Mouse (Mus musculus) heart, postnatal 0 days (tissue): ENCODE results near the gene Tmem242. TPM values are rescaled to one million over a fixed set of nuclear protein-coding genes. Genes with fewer than 3 reads are reported as not detected.

Experiments used
- ATAC-seq: fragments of 200-750 bp; cut with Nextera tagmentation; 2 replicates; pipeline ENCODE4 v1.8.0; 2017; ENCODE audit warnings: low read depth, moderate number of reproducible peaks, moderate library complexity; ENCODE audit not compliant: insufficient read depth
- DNase-seq: peaks from one replicate; pipeline ENCODE4 v3.0.0-alpha.2; 2016; ENCODE audit warnings: low spot score
- H3K27ac ChIP-seq: fragments of 300-500 bp; sonication (generic); 2 replicates; pipeline ENCODE4 v1.5.1; 2014; ENCODE audit warnings: low read depth, mild to moderate bottlenecking
- H3K27me3 ChIP-seq: fragments of 300-500 bp; sonication (generic); 2 replicates; pipeline ENCODE4 v1.6.1; 2014; ENCODE audit warnings: low read length, mixed read lengths; ENCODE audit not compliant: control insufficient read depth, insufficient read depth
- H3K36me3 ChIP-seq: fragments of 300-500 bp; sonication (generic); replicated peaks from 2 replicates; pipeline ENCODE4 v1.6.1; 2014; ENCODE audit warnings: low read length, mixed read lengths; ENCODE audit not compliant: control insufficient read depth, insufficient read depth
- H3K4me1 ChIP-seq: fragments of 300-500 bp; sonication (generic); 2 replicates; pipeline ENCODE4 v1.6.1; 2014; ENCODE audit warnings: antibody characterized with exemption; ENCODE audit not compliant: control insufficient read depth, insufficient read depth
- H3K4me2 ChIP-seq: fragments of 300-500 bp; sonication (generic); 2 replicates; pipeline ENCODE4 v1.6.1; 2014; ENCODE audit warnings: low read depth, mild to moderate bottlenecking, low read length, moderate library complexity
- H3K4me3 ChIP-seq: fragments of 300-500 bp; sonication (generic); 2 replicates; pipeline ENCODE4 v1.5.1; 2014; ENCODE audit warnings: low read depth, low read length
- H3K9ac ChIP-seq: fragments of 300-500 bp; sonication (generic); replicated peaks from 2 replicates; pipeline ENCODE4 v1.6.1; 2014; ENCODE audit warnings: low read depth, low read length, mixed read lengths
- H3K9me3 ChIP-seq: fragments of 300-500 bp; sonication (generic); replicated peaks from 2 replicates; pipeline ENCODE4 v1.6.1; 2016; ENCODE audit warnings: low read length; ENCODE audit not compliant: control insufficient read depth
- CTCF ChIP-seq: IDR thresholded peaks from 2 replicates; pipeline ENCODE4 v1.5.1; 2016; ENCODE audit warnings: antibody characterized with exemption, control low read depth, low read depth
- EP300 ChIP-seq: IDR thresholded peaks from 2 replicates; pipeline ENCODE4 v1.6.1; 2016; ENCODE audit warnings: antibody characterized with exemption, low read depth
- WGBS: fragments of 180-500 bp; shearing (Covaris S2); extraction: QIAGEN DNeasy Blood & Tissue Kit; methylation state at CpG from one replicate; pipeline ENCODE4 v1.1.7; 2014; 5-methylcytosine and 5-hydroxymethylcytosine counted together
- microRNA-seq: library from miRNA; unstranded; fragments of <30 nt; microRNA quantifications from one replicate; pipeline ENCODE4, GENCODE M21; 2016
- polyA plus RNA-seq: library from polyadenylated mRNA; unstranded; fragments of >200 nt; fragmentation: Nextera tagmentation; extraction: Ambion mirVana; gene quantifications from 2 replicates; pipeline ENCODE4 v1.2.1, GENCODE M21; 2015
- total RNA-seq: library from RNA; depleted of rRNA; stranded (reverse); fragments of >200 nt; gene quantifications from 2 replicates; pipeline ENCODE4 v1.2.3, GENCODE M21; 2014; ENCODE audit warnings: low replicate concordance; rRNA removed

Tmem242 gene
- total and polyA plus RNA-seq, 2 experiments from 2014 or later = 81.7 to 150 TPM

DNA sequence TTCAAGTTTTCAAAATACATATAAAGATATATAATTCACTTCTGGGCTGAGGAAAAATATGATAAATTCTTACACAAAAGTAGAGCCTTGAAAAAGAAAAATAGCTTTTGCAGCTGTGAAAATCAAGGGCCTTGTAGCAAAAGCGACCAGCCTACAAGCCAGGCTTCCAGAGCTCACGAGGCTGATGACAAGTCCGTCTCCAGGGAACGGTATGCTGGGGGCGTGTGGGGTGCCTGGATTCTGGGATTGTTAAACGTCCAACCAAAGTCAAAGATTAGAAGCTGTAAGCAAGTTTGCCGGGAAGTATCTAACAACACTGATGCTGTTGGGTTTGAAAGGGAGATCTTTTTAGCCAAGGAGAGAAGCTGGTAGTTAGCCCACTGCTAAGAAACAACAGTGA, 68.5 kb downstream of the Tmem242 start:
- DNase-seq (peak; percentile 29), ATAC-seq (peak; percentile 63; the same call in 1 of the 2 replicates)

DNA sequence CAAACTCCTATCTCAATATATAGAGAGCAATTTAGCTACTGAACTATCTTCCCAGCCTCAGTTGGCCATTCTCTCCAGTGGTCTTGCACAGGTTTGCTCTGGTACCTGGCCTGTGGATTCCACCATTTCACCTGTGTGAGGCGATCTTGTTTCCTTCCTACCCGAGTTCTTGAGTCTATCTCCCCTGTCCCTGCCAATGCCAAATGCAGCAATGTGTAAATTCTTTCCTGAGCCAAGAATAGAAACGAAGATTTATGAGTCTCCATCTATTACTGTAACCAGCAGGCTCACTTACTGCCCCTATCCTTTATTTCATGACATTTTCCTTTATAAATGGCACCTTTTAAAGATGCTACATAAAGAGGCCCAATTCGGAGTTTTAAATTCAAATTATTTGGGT, 69.0 kb downstream of the Tmem242 start:
- no peak for TF ChIP-seq EP300
- TF ChIP-seq CTCF = no peak
- H3K9me3 ChIP-seq = no peaks in the 10 kb centered on the region
- H3K27ac ChIP-seq = no peak overlapping the region
- ATAC-seq = peak; percentile 55; the same call in 1 of the 2 replicates
- no peaks in the 10 kb centered on the region for H3K36me3 ChIP-seq
- no peak overlapping the region for H3K9ac ChIP-seq
- no peak overlapping the region for H3K4me3 ChIP-seq
- WGBS = 19% methylated on average over 4 of the region's 4 CpGs
- DNase-seq = no peak
- no peak overlapping the region for H3K4me2 ChIP-seq
- no peaks in the 10 kb centered on the region for H3K27me3 ChIP-seq
- H3K4me1 ChIP-seq = peaks cover 16% of the 10 kb centered on the region

More for the DNA sequence above, 68.5 kb downstream of the Tmem242 start:
- Histone ChIP-seq H3K4me1 (peaks cover 16% of the 10 kb centered on the region), H3K4me3 (no peak overlapping the region), H3K9ac (no peak overlapping the region), H3K27ac (0 out of 2 replicates have a peak overlapping the region, but pooled peaks have one; percentile 30), H3K4me2 (no peak overlapping the region), H3K36me3 (no peaks in the 10 kb centered on the region), H3K27me3 (no peaks in the 10 kb centered on the region), H3K9me3 (no peaks in the 10 kb centered on the region)
- 14% methylated on average over 7 of the region's 7 CpGs for WGBS
- TF ChIP-seq CTCF = no peak
- TF ChIP-seq EP300 = no peak

DNA sequence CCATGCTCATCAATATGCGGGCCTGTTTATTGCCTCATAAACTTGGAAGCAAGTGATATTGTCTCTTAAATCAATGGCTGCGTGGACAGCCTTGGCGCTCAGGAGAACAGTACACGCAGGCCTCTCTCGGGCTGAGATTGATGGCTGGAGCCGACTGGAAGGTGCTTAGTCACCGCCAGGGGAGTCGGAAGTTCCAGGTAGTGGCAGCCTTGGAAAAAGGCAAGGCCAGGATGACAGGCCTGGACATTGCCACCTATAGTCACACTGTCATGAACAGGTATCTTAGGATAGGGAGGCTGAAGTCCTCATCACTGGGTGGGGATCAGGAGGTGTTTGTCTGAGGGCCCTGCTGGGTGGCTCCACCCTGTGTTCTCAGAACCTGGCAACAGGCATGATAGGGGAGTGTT, 74.1 kb downstream of the Tmem242 start:
- Histone ChIP-seq H3K4me2 (no peak overlapping the region), H3K27ac (no peak overlapping the region), H3K4me3 (no peak overlapping the region), H3K27me3 (no peaks in the 10 kb centered on the region), H3K4me1 (peaks cover 5% of the 10 kb centered on the region), H3K36me3 (no peaks in the 10 kb centered on the region), H3K9me3 (no peaks in the 10 kb centered on the region), H3K9ac (no peak overlapping the region)
- WGBS = 73% methylated on average over 8 of the region's 8 CpGs
- TF ChIP-seq EP300 (no peak), CTCF (no peak)
- no peak for DNase-seq
- no peak for ATAC-seq

Small RNA genes lying within 50 kb of the gene (microRNA-seq; reads per million reads assigned to microRNA genes)
- gene Gm22475 = not detected

Other genes starting within 250 kb of the Tmem242 start
- gene Ldhal6b, start 21.5 kb downstream of the Tmem242 start, total RNA-seq = not detected in 2 replicates
- gene Ldhal6b, start 21.5 kb downstream of the Tmem242 start, polyA plus RNA-seq = not detected in 2 replicates
- 4.3 and 5.2 TPM in 2 replicates for gene Zdhhc14, start 52.3 kb upstream of the Tmem242 start, total RNA-seq
- gene Zdhhc14, start 52.3 kb upstream of the Tmem242 start, polyA plus RNA-seq = 0.74 and 0.93 TPM in 2 replicates